Mouse (Mus musculus) kidney, embryonic 16.5 days (tissue): ENCODE results near the gene Lin28b. TPM values are rescaled to one million over a fixed set of nuclear protein-coding genes. Genes with fewer than 3 reads are reported as not detected.

Experiments used
- ATAC-seq: fragments of 200-750 bp; cut with Nextera tagmentation; 2 replicates; pipeline ENCODE4 v1.8.0; 2017; ENCODE audit warnings: moderate TSS enrichment; ENCODE audit not compliant: low FRiP score, low TSS enrichment
- H3K27ac ChIP-seq: fragments of 300-500 bp; sonication (generic); 2 replicates; pipeline ENCODE4 v1.5.1; 2014; ENCODE audit warnings: low read length
- H3K27me3 ChIP-seq: fragments of 300-500 bp; sonication (generic); 2 replicates; pipeline ENCODE4 v1.6.1; 2014; ENCODE audit warnings: low read length, control low read depth, mixed read lengths; ENCODE audit not compliant: insufficient read depth
- H3K36me3 ChIP-seq: fragments of 300-500 bp; sonication (generic); 2 replicates; pipeline ENCODE4 v1.6.1; 2014; ENCODE audit warnings: low read length, control low read depth, mixed read lengths; ENCODE audit not compliant: insufficient read depth
- H3K4me1 ChIP-seq: fragments of 300-500 bp; sonication (generic); 2 replicates; pipeline ENCODE4 v1.6.1; 2014; ENCODE audit warnings: low read length, control low read depth, mixed read lengths; ENCODE audit not compliant: insufficient read depth
- H3K4me2 ChIP-seq: fragments of 300-500 bp; sonication (generic); replicated peaks from 2 replicates; pipeline ENCODE4 v1.6.1; 2014; ENCODE audit warnings: low read depth, low read length
- H3K4me3 ChIP-seq: fragments of 300-500 bp; sonication (generic); 2 replicates; pipeline ENCODE4 v1.5.1; 2014; ENCODE audit warnings: mild to moderate bottlenecking, low read length
- H3K9ac ChIP-seq: fragments of 300-500 bp; sonication (generic); replicated peaks from 2 replicates; pipeline ENCODE4 v1.6.1; 2014; ENCODE audit warnings: low read length
- H3K9me3 ChIP-seq: fragments of 300-500 bp; sonication (generic); 2 replicates; pipeline ENCODE4 v1.6.1; 2016; ENCODE audit warnings: low read length, control low read depth
- WGBS: fragments of 180-500 bp; shearing (Covaris S2); extraction: QIAGEN DNeasy Blood & Tissue Kit; methylation state at CpG from one replicate; pipeline ENCODE4 v1.1.7; 2014; 5-methylcytosine and 5-hydroxymethylcytosine counted together
- polyA plus RNA-seq: library from polyadenylated mRNA; unstranded; fragments of >200 nt; fragmentation: Nextera tagmentation; extraction: Ambion mirVana; gene quantifications from 2 replicates; pipeline ENCODE4 v1.2.1, GENCODE M21; 2015

Lin28b gene
- polyA plus RNA-seq, 1 experiment from 2014 or later = 0.75 TPM

DNA sequence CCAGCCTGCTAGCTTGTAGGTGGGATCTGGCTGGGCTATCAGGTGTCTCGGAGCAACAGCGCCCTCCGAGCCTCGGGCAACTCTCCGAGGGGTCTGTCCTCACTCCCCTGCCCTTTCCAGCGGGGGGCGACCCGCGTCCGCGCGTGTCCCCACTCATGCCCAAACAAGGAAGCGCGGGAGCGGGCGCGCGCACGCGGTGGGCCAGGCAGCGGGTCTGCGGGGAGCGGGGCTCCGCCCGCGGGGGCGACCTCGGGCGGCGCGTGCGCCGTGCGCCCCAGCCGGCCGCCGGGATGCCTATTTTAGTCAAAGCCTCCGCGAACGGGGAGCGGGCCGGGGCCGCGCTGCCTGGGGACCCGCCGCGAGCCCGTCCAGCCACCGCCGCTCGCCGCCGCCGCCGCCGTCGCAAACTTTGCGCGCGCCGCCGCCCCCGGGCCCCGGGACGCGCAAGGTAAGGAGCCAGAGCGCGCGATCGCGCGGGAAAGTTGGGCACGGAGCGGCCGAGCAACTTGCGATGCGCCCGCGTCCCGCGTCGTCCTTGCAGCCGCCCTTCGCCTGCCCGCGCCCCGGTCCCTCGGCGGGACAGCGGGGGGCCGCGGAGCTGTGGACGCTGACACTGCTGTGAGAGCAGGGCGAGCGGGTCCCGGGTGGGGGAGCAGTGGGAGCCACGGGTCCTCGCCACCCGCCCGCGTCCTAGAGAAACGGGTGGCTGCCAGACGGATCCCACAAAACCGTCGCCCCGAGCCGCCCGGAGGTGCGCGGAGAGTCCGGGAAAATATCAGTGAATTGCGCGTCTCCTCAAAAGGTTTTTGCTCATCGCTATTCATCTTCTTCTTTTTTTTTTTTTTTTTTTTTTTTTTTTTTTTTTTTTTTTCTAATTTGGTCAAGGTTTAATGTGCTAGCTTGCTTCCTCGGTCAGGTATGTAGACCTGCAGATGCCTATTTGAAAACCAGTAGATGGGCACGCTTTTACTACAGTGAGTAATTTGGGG is 150.5 kb downstream of the Lin28b start, which contains the start of gene Bves:
TSS of gene Bves (plus strand) at position 339 of the 989 bp plus-strand sequence.
- Histone ChIP-seq H3K36me3 (no peaks in the 10 kb centered on the region), H3K27ac (no peak within 1 kb of the TSS), H3K4me2 (peak within 1 kb of the TSS; percentile 94), H3K4me1 (no peaks in the 10 kb centered on the region; the same call in 1 of the 2 replicates), H3K27me3 (peaks cover 20% of the 10 kb centered on the region), H3K9me3 (no peaks in the 10 kb centered on the region), H3K9ac (peak within 1 kb of the TSS; percentile 74), H3K4me3 (peak within 1 kb of the TSS; percentile 62)
- under 1% methylated on average over 115 of the region's 116 CpGs for WGBS
- ATAC-seq = peak; percentile 89

DNA sequence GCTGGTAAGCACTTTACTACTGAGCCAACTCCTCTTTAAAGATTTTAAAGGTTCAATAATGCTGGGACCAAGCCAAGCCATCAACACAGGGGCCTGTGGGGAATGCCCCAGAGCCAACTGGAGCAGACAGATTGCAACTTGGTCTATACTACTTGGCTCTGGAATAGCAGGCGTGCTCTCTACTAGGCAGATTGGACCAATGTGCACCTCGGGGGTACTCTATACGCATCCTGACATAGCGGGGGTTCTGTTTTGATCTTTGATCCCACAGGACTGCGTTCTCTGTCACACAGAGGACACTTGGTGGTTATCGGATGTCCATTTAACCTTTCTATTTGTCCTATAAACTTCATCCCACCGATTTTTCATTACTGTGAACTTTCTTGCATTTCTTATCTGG is 151.3 kb downstream of the Lin28b start:
- 0 out of 2 replicates have a peak, but pooled peaks have one; percentile 47 for ATAC-seq
- no peaks in the 10 kb centered on the region for H3K36me3 ChIP-seq
- peak overlapping the region; percentile 62 for H3K4me3 ChIP-seq
- peaks cover 20% of the 10 kb centered on the region for H3K27me3 ChIP-seq
- no peak overlapping the region for H3K27ac ChIP-seq
- no peaks in the 10 kb centered on the region; the same call in 1 of the 2 replicates for H3K4me1 ChIP-seq
- peak overlapping the region; percentile 94 for H3K4me2 ChIP-seq
- H3K9me3 ChIP-seq = no peaks in the 10 kb centered on the region
- H3K9ac ChIP-seq = no peak overlapping the region
- 28% methylated on average over 7 of the region's 7 CpGs for WGBS

DNA sequence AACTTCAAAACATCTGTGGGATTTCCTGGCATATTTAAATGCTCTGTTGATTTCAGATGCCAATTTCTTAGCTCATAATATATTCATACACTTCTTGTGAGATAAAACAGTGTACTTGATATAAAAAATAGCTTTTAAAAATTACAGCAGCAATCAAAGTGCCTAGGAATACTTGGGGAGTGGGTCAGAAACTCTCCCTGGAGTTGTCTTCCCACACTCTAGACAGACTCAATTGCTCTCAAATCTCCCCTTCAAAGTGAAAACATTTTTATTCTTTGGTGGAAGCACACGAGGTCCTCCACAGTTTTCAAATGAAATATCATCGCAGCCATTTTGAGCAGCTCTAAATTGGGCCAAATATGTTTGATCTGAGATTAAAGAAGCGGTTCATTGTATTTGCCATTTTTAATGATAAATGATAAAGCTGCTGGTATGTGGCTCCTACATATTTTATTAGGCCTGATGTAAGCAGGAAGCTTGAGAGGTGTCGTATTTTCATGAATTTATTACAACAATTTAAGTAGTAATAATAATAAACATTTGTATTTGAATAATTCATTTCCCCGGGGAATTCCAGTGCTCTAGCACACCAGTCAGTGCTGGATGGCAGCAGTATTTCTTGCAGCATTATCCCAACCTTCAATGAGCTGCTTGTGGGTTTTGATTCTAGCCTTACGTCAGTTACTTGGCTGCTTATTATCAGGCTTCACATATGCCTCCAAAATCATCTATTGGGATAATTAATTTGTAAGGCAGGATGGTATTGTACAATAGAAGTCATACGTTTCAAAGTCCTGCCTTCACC is 157.8 kb downstream of the Lin28b start:
- WGBS = 83% methylated on average over 7 of the region's 7 CpGs

More for the DNA sequence above, 157.8 kb downstream of the Lin28b start:
- no peak overlapping the region for H3K27ac ChIP-seq
- no peaks in the 10 kb centered on the region for H3K4me1 ChIP-seq
- H3K9me3 ChIP-seq = no peaks in the 10 kb centered on the region
- H3K4me3 ChIP-seq = no peak overlapping the region
- no peak overlapping the region for H3K4me2 ChIP-seq
- ATAC-seq = no peak
- H3K27me3 ChIP-seq = no peaks in the 10 kb centered on the region
- H3K36me3 ChIP-seq = no peaks in the 10 kb centered on the region
- no peak overlapping the region for H3K9ac ChIP-seq

Other genes starting within 250 kb of the Lin28b start
- 1.1 and 1.9 TPM in 2 replicates for gene Bves, start 150.6 kb downstream of the Lin28b start, polyA plus RNA-seq
- gene Hace1, start 91.4 kb upstream of the Lin28b start, polyA plus RNA-seq = 15.6 and 18.5 TPM in 2 replicates